Mouse (Mus musculus) limb, embryonic 14.5 days (tissue): ENCODE data around the gene Acot13. TPM values are rescaled to one million over a fixed set of nuclear protein-coding genes. Genes with fewer than 3 reads are reported as not detected.
A peak's percentile ranks its signal among the peaks of the same experiment; 100 is the strongest.

ENCODE experiments used
- ATAC-seq: fragments of 200-750 bp; cut with Nextera tagmentation; 2 replicates; pipeline ENCODE4 v1.8.0; 2017; ENCODE audit warnings: low read depth, moderate number of reproducible peaks, moderate TSS enrichment; ENCODE audit not compliant: low FRiP score
- DNase-seq: peaks from one replicate; pipeline ENCODE4 v3.0.0-alpha.2; 2015; ENCODE audit warnings: low spot score
- H3K27ac ChIP-seq: fragments of 300-500 bp; sonication (generic); replicated peaks from 2 replicates; pipeline ENCODE4 v1.5.1; 2014; ENCODE audit warnings: low read depth, mild to moderate bottlenecking, low read length, moderate library complexity, mixed read lengths
- H3K27me3 ChIP-seq: fragments of 300-500 bp; sonication (generic); 2 replicates; pipeline ENCODE4 v1.6.1; 2014; ENCODE audit warnings: low read length, mixed read lengths; ENCODE audit not compliant: control insufficient read depth, insufficient read depth
- H3K36me3 ChIP-seq: fragments of 300-500 bp; sonication (generic); 2 replicates; pipeline ENCODE4 v1.6.1; 2014; ENCODE audit warnings: mild to moderate bottlenecking, low read length, moderate library complexity, mixed read lengths; ENCODE audit not compliant: control insufficient read depth, insufficient read depth
- H3K4me1 ChIP-seq: fragments of 300-500 bp; sonication (generic); 2 replicates; pipeline ENCODE4 v1.6.1; 2014; ENCODE audit warnings: antibody characterized with exemption, low read length, mixed read lengths; ENCODE audit not compliant: control insufficient read depth, insufficient read depth
- H3K4me2 ChIP-seq: fragments of 300-500 bp; sonication (generic); replicated peaks from 2 replicates; pipeline ENCODE4 v1.6.1; 2014; ENCODE audit warnings: low read depth, mild to moderate bottlenecking, low read length, moderate library complexity; ENCODE audit not compliant: severe bottlenecking
- H3K4me3 ChIP-seq: fragments of 300-500 bp; sonication (generic); replicated peaks from 2 replicates; pipeline ENCODE4 v1.5.1; 2014; ENCODE audit warnings: low read length
- H3K9ac ChIP-seq: fragments of 300-500 bp; sonication (generic); 2 replicates; pipeline ENCODE4 v1.6.1; 2014; ENCODE audit warnings: mild to moderate bottlenecking, low read depth, low read length, moderate library complexity; ENCODE audit not compliant: severe bottlenecking
- H3K9me3 ChIP-seq: fragments of 300-500 bp; sonication (generic); 2 replicates; pipeline ENCODE4 v1.6.1; 2016; ENCODE audit warnings: low read length; ENCODE audit not compliant: control insufficient read depth
- POLR2A ChIP-seq: fragments of 200-500 bp; IDR thresholded peaks from 2 replicates; pipeline ENCODE4 v1.8.0; 2012; ENCODE audit warnings: inconsistent platforms, mild to moderate bottlenecking, moderate library complexity, borderline replicate concordance; ENCODE audit not compliant: insufficient read depth, insufficient read length; ENCODE audit errors: extremely low read depth
- WGBS: fragments of 180-500 bp; shearing (Covaris S2); extraction: QIAGEN DNeasy Blood & Tissue Kit; methylation state at CpG from one replicate; pipeline ENCODE4 v1.1.7; 2014; 5-methylcytosine and 5-hydroxymethylcytosine counted together
- polyA plus RNA-seq, 2 experiments: library from polyadenylated mRNA; depleted of rRNA in 1 of 2; stranded (reverse) in 1 of 2; unstranded in 1 of 2; fragments of >200 nt; fragmentation: Nextera tagmentation in 1 of 2; extraction: Ambion mirVana in 1 of 2; gene quantifications; 2 replicates each; pipeline versions ENCODE4 v1.2.1 to v1.2.3; 2012 to 2014

Gene Acot13
- polyA plus RNA-seq, 2 experiments = 44.8 to 76.7 TPM

DNA sequence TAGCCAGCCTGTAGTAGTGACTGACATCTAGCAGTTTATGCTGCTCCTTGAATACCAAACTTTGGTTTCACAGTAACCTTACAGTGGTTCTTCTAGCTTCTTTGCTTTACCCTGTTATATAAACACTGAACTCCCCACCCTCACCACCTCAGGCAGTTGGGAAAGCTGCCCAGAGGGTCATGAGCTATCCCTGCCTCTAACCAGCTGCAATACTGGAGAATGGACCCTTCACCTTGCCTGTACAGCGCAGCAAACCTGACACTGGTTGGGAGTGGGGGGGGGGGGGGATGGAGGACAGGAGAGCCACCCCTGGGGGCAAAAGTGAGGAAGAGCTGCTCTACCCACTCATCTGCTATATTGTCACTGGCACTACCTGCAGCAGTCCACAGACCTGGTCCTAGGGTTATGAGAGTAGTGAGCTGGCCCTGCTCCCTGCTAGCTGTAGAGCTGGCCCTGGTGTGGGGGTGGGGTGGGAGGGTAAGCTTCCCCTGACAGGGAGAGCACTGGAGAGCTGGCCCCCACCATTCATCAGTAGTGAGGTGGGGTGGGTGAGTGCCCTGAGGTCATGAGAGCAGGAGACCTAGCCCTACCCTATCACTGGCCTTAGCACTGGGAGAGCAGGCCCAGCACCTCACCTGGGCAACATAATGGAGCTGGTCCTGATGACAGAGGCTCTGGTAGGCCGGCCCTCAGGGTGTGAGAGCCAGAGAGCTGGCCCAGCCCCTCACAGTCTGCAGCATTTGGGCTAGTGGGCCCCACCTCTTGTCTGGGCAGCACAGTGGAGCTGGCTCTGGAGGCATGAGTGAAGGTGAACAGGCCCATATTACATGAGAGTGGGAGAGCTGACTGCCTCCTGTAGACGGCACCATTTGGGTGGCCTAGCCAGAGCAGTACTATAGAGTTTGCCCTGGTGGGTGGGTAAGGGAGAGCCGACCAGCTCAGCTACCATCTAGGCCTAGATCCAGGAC is 14.9 kb downstream of the Acot13 start:
- H3K9me3 ChIP-seq = no peaks in the 10 kb centered on the region
- WGBS = 54% methylated on average over 4 of the region's 4 CpGs
- H3K4me2 ChIP-seq = no peak overlapping the region
- peak; percentile 62 for ATAC-seq
- H3K9ac ChIP-seq = no peak overlapping the region
- H3K36me3 ChIP-seq = peaks cover 48% of the 10 kb centered on the region
- no peak overlapping the region for H3K27ac ChIP-seq
- no peak overlapping the region for H3K4me3 ChIP-seq
- no peak for TF ChIP-seq POLR2A
- no peak for DNase-seq
- no peaks in the 10 kb centered on the region for H3K27me3 ChIP-seq
- no peaks in the 10 kb centered on the region for H3K4me1 ChIP-seq

DNA sequence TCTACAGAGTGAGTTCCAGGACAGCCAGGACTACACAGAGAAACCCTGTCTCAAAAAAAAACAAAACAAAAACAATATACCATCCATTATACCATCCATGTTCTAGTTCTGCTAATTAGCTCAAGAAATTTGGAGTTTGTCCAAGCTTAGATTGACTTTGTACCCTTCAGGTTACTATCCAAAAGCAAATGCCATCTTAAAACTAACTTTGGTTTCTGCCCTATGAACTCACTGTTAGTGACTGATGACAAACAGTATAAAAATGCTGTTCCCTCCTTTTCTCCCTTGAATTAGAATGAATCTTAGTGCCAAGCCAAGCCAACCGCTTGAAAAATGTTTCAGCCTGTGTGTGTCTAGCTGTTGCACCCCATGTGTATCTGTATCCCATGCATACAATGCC is 16.7 kb downstream of the Acot13 start:
- no peak overlapping the region for H3K4me3 ChIP-seq
- no peak for TF ChIP-seq POLR2A
- 88% methylated on average over 1 of the region's 1 CpGs for WGBS
- no peak overlapping the region for H3K4me2 ChIP-seq
- ATAC-seq (no peak), DNase-seq (no peak)
- no peaks in the 10 kb centered on the region for H3K4me1 ChIP-seq
- H3K9ac ChIP-seq = no peak overlapping the region
- H3K9me3 ChIP-seq = no peaks in the 10 kb centered on the region
- no peak overlapping the region for H3K27ac ChIP-seq
- H3K27me3 ChIP-seq = no peaks in the 10 kb centered on the region
- H3K36me3 ChIP-seq = peaks cover 65% of the 10 kb centered on the region

DNA sequence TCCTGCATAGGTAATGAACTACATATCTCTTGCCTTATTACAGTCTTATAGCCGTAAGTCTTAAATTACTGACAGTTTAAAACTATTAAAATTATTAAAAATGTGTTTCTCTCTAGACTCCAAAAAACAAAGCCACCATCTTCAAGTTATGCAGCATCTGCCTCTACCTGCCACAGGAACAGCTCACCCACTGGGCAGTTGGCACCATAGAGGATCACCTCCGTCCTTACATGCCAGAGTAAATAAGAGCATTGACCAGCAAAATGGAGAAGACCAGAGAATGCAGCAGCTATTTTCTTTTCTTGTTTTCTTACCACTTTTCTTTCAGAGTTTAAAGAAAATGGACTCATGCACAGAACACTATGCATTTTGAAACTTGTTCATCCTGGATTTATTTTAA is 18.8 kb downstream of the Acot13 start:
- H3K27ac ChIP-seq = no peak overlapping the region
- H3K4me2 ChIP-seq = no peak overlapping the region
- H3K9me3 ChIP-seq = no peaks in the 10 kb centered on the region
- DNase-seq = no peak
- H3K4me3 ChIP-seq = no peak overlapping the region
- peaks cover 74% of the 10 kb centered on the region for H3K36me3 ChIP-seq
- no peaks in the 10 kb centered on the region for H3K27me3 ChIP-seq
- 93% methylated on average over 2 of the region's 2 CpGs for WGBS
- no peaks in the 10 kb centered on the region for H3K4me1 ChIP-seq
- no peak for TF ChIP-seq POLR2A
- no peak overlapping the region for H3K9ac ChIP-seq
- ATAC-seq = no peak

DNA sequence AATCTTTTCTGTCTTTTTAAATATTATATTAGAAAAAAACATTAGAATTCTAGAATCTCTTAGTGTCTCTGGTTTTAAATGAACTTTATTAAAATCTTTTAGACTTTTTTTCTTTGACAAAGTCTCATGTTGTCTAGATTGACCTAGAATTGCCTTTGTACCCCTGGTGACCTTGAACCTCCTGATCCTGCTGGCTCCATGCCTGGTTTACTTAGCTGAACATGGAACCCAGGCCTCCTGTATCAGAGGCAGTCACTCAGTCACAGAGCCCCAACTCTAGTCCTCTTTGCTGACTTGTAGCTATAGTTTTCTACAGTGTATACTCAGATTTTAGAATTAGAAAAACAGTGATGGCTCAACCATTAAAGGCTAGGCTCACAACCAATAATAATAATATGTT is 25.3 kb downstream of the Acot13 start:
- no peak for ATAC-seq
- H3K27ac ChIP-seq = no peak overlapping the region
- no peaks in the 10 kb centered on the region for H3K27me3 ChIP-seq
- peaks cover 15% of the 10 kb centered on the region for H3K4me1 ChIP-seq
- no peaks in the 10 kb centered on the region for H3K9me3 ChIP-seq
- peaks cover 57% of the 10 kb centered on the region for H3K36me3 ChIP-seq
- H3K4me3 ChIP-seq = no peak overlapping the region
- TF ChIP-seq POLR2A = no peak
- no peak overlapping the region for H3K9ac ChIP-seq
- no peak for DNase-seq
- H3K4me2 ChIP-seq = no peak overlapping the region

DNA sequence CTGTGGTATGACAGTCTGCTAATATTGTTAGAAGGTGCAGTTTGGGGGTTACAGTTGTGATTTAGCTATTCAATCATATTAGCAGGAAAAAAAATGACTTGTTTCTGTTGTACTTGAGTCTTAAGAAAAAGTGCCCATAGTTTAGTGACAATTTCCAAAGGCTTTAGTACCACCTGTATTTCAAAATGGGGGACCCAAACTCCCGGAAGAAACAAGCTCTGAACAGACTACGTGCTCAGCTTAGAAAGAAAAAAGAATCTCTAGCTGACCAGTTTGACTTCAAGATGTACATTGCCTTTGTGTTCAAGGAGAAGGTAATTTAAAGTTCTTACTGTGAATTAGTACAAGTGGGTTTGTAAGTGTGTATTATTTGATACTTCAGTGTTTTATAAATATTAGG is 28.1 kb downstream of the Acot13 start:
- DNase-seq (no peak), ATAC-seq (no peak)
- no peak overlapping the region for H3K27ac ChIP-seq
- H3K4me2 ChIP-seq = peak overlapping the region; percentile 57
- H3K9me3 ChIP-seq = no peaks in the 10 kb centered on the region
- H3K4me3 ChIP-seq = peak overlapping the region; percentile 95
- no peaks in the 10 kb centered on the region for H3K27me3 ChIP-seq
- no peak for TF ChIP-seq POLR2A
- peak overlapping the region; percentile 97 for H3K9ac ChIP-seq
- H3K36me3 ChIP-seq = peaks cover 32% of the 10 kb centered on the region
- H3K4me1 ChIP-seq = peaks cover 15% of the 10 kb centered on the region
- 26% methylated on average over 2 of the region's 2 CpGs for WGBS
